Mouse (Mus musculus) CH12F3 (cell line): ENCODE results near the gene Ccdc88b.

ENCODE experiments used
- in situ Hi-C: fragments of 300-500 bp; cut with MboI; formaldehyde crosslinking; loops from 2 replicates; pipeline ENCODE4 v1.14.3; 2020; ENCODE audit warnings: low sequenced_read_pairs

Gene Ccdc88b

GRCm38 (mm10) chr19:6829870-6830555, 28.0 kb downstream of the Ccdc88b start:
- in situ Hi-C loops: no loop called here

GRCm38 (mm10) chr19:6829069-6829468, 28.9 kb downstream of the Ccdc88b start:
- in situ Hi-C loops: no loop called here

DNA sequence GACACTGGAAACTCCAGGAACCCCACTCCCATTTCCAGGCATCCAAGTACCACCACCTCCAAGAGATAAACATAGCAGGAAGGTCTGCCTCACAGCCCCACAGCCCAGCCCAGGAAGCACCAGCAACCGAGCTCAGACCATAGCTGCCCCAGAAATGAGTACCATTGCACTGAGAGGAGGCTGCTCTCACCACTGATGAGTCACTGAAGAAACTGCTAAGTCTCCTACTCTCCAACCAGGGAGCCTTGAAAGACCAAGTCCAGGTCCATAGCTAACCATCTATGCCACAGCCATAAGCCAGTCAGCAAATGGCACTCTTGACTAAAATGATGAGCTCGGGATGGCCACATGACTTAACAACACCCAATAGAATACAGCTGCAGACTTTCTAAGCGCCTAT, 31.4 kb downstream of the Ccdc88b start:
- in situ Hi-C loops: no loop called here

- in situ Hi-C loops: no loop called here
These were observed 32.6 kb downstream of the Ccdc88b start for GRCm38 (mm10) chr19:6825384-6825783.

GRCm38 (mm10) chr19:6820538-6821195, 37.3 kb downstream of the Ccdc88b start:
- in situ Hi-C loops: no loop called here

DNA sequence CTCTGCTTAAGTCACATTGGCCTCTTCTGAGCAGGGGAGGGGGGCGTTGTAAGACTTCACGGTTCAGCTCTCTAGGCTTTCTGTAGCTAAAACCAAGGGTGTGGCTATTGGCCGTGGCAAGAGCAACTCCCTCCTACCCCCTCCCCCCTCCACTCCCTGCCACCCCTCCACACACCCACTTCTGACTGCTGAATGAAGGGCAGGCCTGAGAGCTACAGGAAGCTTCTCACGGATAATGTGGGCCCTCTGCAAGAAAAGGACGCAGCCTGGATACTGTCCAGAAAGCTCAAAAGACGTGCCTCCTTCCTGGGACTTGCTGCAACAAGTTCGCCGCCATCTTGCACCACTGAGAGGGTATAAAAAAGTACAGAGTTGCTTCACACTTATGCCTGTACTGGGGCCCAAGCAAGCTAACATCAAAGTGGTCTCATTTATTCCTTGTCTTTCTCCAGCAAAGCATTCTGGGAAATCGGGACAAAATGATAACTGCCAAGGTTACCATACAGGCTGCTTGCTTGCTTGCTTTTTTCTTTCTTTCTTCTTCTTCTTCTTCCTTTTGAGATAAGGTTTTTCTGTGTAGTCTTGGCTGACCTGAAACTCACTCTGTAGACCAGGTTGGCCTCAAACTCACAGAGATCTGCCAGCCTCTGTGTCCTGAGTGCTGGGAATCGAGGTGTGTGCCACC, 38.7 kb downstream of the Ccdc88b start:
- in situ Hi-C loops: no loop called here

DNA sequence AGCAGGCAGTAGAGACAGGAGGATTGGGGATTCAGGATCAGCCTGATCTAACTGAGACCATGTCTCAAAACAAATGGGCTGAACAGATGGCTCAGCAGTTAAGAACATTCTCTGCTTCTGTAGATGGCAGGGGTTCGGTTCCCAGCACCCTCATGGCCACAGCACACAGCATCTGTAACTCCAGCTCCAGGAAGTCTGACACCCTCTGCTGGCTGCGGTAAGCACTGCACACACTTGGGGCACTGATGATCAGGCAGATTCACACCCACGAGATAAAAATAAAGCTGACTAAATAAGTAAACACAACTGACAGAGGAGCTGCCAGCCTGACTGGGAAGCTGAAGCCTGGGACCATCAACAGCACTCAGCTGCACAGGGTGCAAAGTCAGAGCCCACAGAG, 43.1 kb downstream of the Ccdc88b start:
- in situ Hi-C loops: no loop called here

GRCm38 (mm10) chr19:6814366-6814765, 43.6 kb downstream of the Ccdc88b start:
- in situ Hi-C loops: no loop called here
